Mouse (Mus musculus): ENCODE measurements around the gene Nfia.

- TF ChIP-seq CTCF (IDR thresholded peaks at IDR 0.05; ENCODE audit: borderline replicate concordance, insufficient read depth, low read depth, low read length) (no peak), POLR2A (IDR thresholded peaks at IDR 0.05; ENCODE audit: borderline replicate concordance, insufficient read depth, low read length) (no peak)
Measured at GRCm38 (mm10) chr4:97862379-97862778, 89.8 kb downstream of the Nfia start.
